Mouse (Mus musculus): ENCODE data around the gene Tmed8. TPM values are rescaled to one million over a fixed set of nuclear protein-coding genes. Genes with fewer than 3 reads are reported as not detected.

The Tmed8 gene
- polyA plus RNA-seq, 1 experiment, result 21.4 TPM

Other genes with a start within 250 kb of the Tmed8 start
- gene Zdhhc22, start 210.0 kb downstream of the Tmed8 start, polyA plus RNA-seq (2012; rRNA removed), result 35.4 and 41.3 TPM in 2 replicates
- 26.0 and 31.8 TPM in 2 replicates for gene Tmem63c, start 179.1 kb downstream of the Tmed8 start, polyA plus RNA-seq (2012; rRNA removed)
- gene Ngb, start 97.9 kb downstream of the Tmed8 start, polyA plus RNA-seq (2012; rRNA removed), result 3.2 and 4.2 TPM in 2 replicates
- 80.2 and 90.2 TPM in 2 replicates for gene Gstz1, start 53.3 kb downstream of the Tmed8 start, polyA plus RNA-seq (2012; rRNA removed)
- 18.4 and 21.0 TPM in 2 replicates for gene Pomt2, start 52.5 kb downstream of the Tmed8 start, polyA plus RNA-seq (2012; rRNA removed)
- 2.3 and 2.9 TPM in 2 replicates for gene Samd15, start 731 bp downstream of the Tmed8 start, polyA plus RNA-seq (2012; rRNA removed)
- 1.5 and 1.8 TPM in 2 replicates for gene Noxred1, start 38.3 kb upstream of the Tmed8 start, polyA plus RNA-seq (2012; rRNA removed)
- 66.9 and 72.8 TPM in 2 replicates for gene Vipas39, start 65.8 kb upstream of the Tmed8 start, polyA plus RNA-seq (2012; rRNA removed)
- 177 and 187 TPM in 2 replicates for gene Ahsa1, start 66.0 kb upstream of the Tmed8 start, polyA plus RNA-seq (2012; rRNA removed)
- 0.18 and 0.42 TPM in 2 replicates for gene Ism2, start 99.3 kb upstream of the Tmed8 start, polyA plus RNA-seq (2012; rRNA removed)
- 19.3 and 22.8 TPM in 2 replicates for gene Sptlc2, start 187.9 kb upstream of the Tmed8 start, polyA plus RNA-seq (2012; rRNA removed)
- gene Slirp, start 243.4 kb upstream of the Tmed8 start, polyA plus RNA-seq (2012; rRNA removed), result 66.7 and 70.4 TPM in 2 replicates
- 17.3 and 20.0 TPM in 2 replicates for gene Alkbh1, start 243.6 kb upstream of the Tmed8 start, polyA plus RNA-seq (2012; rRNA removed)

Measured in frontal cortex, adult 2 months (tissue).